Mouse (Mus musculus): ENCODE measurements at regions not wholly inside any gene's neighbourhood (a gene's known extent, or its start where the extent isn't known, plus 50 kb on each side); places are given as distances from the start of the nearest gene placed in this dataset.
A peak's percentile ranks its signal among the peaks of the same experiment; 100 is the strongest.

DNA sequence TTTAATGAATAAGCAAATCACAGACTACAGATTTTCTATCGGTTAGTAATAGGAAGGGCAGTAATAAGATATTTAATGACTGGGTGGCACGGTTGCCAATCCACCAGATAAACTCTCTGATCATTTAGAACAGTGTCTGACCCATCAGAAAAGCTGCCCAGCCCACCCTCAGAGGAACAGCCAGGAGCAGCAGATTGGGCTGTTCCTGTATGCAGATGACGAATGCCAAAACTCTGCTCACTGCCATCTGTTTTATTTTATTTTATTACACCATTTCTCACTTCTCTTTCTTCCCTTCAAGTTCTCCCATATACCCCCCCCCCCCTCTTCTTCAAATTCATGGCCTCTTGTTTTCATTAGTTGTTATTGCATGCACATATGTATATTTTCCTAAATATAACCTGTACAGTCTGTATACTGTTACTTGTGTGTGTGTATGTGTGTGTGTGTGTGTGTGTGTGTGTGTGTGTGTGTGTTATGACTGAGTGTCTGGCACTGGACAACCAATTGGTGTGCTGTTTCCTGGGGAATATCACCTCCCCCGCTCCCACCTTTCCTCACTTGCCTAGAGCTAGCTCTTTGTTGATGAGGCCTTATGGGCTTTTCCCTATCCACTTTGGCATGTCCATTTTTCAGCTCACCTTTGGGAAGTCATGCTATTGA, 260.9 kb downstream of the Olfm4 start:
- no peak for DNase-seq (ENCODE audit: inconsistent age in 2 of 2, low spot score in 1 of 2)

DNA sequence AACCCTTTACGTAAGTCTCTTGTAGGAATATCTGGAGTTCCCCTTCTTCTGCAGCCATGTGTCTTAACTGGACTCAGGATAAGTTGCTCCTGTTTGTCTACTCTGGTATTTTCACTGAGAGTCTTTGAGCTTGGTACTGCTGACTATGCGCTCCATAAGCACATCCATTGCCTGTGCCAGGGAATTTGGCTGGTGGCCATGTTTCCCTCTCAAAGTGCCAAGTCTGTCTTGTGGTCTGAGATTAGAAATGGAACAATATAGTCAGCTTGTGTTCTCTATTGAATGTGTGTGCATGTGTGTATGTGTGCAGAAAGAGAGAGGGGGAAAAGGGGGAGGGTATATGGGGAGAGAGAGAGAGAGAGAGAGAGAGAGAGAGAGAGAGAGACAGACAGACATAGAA, 263.7 kb downstream of the Olfm4 start:
- no peak for DNase-seq (ENCODE audit: inconsistent age in 2 of 2, low spot score in 1 of 2)

DNA sequence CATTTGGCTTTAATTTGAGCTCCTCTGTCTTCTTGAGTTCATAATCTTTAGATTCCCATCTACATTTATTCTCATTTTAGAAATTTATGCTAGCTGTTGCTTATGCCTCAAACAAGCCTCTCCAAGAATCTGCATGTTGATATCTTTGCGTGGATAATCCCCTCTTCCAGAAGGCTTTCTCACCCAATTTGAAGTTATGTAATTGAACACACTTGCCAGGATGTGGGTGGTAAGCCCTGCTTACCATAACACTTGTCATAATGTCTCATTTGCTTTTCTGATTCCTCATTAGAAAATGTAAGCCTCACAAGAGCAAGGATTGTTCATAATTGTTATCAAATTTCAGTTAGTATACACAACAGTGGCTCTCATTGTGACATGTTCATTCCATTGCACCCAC, 266.0 kb downstream of the Olfm4 start:
- DNase-seq (ENCODE audit: inconsistent age in 2 of 2, low spot score in 1 of 2): no peak

DNA sequence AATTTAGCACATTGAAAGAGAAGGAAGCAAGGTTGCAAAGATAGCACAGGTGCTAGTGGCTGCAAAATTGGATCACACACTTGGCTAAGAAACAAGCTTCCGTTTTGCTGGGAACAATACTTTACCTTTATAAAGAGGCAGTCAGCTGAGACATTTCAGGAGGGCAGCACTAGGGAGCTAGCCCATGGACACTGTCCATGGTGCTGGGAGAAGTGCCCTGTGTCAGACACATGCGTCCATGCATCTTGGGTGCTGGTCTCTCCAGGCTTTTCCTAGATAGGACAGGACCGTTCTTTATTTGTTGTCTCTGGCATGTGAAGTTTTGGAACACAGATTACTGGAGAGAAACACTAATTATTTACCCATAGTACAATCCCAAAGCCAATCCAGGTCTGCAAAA, 273.2 kb downstream of the Olfm4 start:
- peak in 1 of 2 experiments; percentile 24 for DNase-seq (ENCODE audit: inconsistent age in 2 of 2, low spot score in 1 of 2)

DNA sequence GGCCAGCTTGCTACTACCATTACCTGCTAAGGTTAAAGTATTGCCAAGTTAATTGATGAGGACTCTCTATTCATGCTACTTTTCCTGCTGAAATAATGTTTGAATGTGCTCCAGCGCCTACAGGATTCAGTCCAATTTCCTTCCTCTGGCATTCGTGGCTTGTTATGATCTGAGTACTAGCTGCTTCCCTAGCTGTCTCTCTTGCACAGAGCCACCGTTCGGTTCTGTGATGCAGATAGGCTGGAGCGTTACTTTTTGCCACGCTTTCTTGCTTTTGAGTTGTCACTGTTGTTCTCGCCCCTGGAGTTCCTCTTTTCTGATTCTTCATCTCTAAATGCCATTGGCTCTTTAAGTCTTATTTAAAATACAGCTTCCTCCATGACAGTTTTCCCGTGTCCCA, 279.3 kb downstream of the Olfm4 start:
- no peak for DNase-seq (ENCODE audit: inconsistent age in 2 of 2, low spot score in 1 of 2)

DNA sequence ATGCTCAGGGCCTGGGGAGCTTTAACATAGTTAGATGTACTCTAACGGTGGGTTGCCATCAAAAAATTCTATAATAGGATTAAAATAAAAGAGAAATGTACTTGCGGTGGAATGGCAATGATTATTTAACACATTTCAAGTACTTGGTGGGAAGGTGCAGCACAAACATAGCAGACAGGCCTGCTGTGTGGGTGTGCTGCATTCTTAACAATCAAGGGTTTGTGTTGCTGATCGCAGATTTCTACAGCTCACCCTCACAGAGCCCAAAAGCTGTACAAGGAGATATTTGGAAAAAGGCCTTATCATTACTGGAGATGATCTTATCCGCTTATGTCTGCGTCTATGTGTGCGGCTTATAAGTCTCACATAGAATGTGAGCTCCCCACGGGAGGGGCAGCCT, 281.2 kb downstream of the Olfm4 start:
- DNase-seq (ENCODE audit: inconsistent age in 2 of 2, low spot score in 1 of 2): no peak

DNA sequence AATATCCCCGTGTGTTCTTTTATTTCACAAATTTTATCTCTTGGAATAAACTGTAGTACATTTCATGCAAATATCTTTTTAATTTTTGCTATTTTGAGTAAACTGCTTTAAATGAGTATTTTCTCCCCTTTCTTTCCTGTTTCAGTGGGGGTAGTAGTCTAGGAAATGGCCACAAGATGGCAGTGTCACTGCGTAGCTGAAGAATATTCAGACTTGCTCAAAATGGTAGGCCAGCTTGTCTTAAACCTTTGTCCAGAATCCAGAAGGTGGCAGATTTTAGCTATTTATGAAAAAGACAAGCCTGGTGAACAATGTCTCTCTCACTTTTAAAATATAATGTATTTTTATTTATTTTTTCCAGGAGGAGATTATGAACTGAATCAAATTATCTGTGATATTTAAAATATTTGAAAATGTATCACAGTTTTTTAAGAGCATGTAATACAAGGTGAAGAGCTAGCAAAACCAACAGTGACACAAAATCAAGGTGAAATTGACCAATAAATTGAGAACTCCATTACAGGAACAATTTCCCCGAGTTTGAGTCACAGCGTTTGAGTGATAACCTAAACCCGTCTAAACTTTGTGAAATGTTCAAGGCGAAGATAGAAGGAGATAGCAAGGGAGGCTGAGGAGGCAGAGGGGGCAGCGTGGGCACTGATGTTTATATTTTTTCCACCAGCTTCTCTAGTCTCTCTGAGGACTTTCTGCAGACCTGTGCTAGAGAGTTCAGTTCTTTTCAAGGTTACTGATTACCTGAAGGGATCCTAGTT, 285.5 kb downstream of the Olfm4 start:
- peak; percentile 32 to 83 for DNase-seq (ENCODE audit: inconsistent age in 2 of 2, low spot score in 1 of 2)

DNA sequence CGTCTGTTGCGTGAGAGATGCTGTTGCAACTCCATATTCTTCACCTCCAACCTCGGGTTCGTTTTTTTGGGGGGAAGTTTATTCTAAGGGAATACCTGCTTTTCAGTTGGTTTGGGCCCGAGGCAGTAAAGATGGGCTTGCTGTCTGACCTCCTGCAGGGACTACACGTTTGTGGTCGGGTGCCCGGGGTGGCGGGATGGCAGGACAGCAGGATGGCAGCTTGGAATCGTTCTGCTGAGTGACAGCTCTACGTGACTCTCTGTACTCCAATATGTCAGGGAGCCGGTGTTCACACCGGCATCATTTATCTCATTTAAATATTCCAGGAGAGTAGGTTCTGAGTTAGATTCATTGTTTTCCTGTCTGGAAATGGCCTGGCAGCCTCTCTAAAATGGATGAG, 286.2 kb downstream of the Olfm4 start:
- DNase-seq (ENCODE audit: inconsistent age in 2 of 2, low spot score in 1 of 2): no peak

DNA sequence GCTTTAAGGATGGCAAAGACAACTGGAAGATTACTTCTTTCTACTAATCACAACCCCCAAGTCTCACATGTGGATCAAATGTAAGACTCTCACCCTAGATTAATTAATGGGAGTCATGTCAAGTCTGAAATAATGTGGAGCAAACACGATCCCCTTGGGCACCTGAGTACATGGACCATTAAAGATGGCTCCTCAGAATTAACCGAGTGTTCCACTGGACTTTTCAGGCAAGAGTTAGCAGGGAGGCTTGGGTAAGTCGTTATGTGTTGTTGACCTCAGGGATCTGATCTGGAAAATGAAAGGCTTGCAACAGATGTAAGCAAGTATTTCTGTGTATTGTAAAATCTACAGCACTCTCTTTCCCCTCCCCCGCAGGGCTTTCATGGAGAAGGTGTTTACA, 296.3 kb downstream of the Olfm4 start:
- no peak for DNase-seq (ENCODE audit: inconsistent age in 2 of 2, low spot score in 1 of 2)

DNA sequence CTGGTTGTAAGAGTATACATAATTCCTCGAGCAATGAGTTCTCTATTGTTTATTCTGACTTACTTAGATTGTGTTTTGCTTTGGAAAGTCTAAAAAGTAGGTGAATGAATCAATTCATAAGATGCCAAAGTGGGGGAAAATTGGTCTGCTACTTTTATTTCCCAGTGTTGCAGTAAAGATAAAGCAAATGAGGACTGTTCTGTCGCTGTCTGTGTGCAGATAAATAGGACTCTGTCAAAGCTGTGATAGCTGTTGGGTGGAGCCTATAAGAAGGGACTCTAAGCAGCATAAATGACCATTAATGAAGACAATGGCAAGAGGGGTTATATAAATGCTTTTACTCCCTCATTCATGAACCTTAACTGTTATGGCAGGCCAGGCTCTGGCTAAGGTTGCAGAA, 299.8 kb downstream of the Olfm4 start:
- DNase-seq (ENCODE audit: inconsistent age in 2 of 2, low spot score in 1 of 2): no peak

DNA sequence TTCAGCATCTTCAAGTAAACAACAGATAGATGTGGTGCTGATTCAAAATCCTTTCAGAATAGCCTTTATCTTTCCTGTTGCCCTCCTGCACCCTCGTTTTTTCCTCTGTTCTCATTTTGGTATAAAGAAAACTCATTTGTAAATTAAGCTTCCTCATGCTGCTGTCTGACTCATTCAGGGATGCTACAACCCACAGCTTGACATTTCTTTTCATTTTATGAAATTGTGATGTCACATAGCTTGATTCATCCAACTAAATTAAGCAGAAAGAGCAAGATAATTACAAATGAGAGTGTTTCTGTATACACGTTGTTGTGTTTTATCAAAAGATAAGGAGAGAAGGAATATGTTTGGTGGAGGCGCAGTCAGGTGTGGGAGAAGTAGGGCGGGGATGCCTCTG, 307.5 kb downstream of the Olfm4 start:
- peak in 1 of 2 experiments; percentile 16 for DNase-seq (ENCODE audit: inconsistent age in 2 of 2, low spot score in 1 of 2)

DNA sequence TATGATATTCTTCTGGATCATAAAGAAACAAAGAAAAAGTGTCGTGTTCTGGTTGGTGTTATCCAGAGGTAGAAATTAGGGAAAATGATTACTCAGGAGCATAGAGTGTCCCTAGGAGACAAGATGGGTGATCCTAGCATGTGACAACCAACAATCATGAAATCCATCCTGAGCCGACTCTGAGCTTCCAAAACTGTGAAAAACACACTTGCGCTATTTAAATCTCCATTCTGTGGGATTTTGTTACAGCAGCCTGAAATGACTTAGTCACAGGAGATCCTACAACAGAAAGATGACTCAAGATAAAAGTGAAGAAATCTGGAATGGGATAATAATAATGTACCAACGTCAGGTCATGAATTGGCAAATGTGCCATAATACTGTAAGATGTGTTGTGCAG, 309.5 kb downstream of the Olfm4 start:
- DNase-seq (ENCODE audit: inconsistent age in 2 of 2, low spot score in 1 of 2): no peak

DNA sequence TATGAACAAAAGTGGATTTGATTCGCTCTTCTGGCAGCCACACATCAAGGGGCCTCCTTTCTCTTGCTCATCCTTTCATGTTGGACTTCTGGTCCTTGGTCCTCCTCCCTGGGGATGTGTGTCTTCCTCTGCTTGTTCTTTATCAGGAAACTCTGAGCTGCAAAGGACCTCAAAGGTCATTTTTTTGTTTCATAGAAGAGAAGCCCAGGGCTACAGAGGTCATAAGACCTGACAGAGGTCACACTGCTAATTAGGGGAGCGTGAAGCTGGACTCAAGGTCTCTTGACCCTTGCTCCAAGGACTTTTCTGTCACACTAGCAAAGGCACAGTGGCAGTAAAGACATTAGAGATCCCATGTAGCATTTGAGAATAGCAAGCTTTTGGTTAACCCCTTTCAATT, 345.8 kb downstream of the Olfm4 start:
- DNase-seq (ENCODE audit: inconsistent age in 2 of 2, low spot score in 1 of 2): no peak

DNA sequence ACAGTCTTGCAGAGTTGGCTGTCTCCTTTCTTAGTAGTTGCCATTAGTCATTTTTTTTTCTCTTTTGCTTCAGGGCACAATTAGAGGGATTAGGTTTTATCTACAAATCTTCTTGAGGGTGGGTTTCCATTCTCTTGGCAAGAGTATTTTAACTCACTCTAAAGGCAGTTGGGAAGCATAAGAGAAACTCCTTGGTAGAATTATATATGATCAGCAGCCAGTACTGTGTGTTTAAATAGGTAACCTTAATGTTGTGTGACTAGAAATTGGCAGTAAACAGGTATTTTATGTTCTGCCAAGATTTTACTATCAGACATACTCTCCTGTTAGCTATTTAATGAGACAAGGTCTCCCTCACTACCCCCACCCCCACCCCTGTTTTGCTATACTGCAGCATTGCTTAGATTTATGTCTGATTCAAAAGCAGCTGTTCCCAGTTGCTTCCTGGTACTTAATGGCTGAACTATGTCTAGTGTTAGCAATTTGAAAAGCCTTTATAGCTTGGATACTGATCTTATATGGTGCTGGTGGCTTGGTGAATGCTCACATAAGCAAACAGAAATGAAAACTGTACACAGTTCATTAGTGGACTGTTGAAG, 378.2 kb downstream of the Olfm4 start:
- no peak for DNase-seq (ENCODE audit: inconsistent age in 2 of 2, low spot score in 1 of 2)

DNA sequence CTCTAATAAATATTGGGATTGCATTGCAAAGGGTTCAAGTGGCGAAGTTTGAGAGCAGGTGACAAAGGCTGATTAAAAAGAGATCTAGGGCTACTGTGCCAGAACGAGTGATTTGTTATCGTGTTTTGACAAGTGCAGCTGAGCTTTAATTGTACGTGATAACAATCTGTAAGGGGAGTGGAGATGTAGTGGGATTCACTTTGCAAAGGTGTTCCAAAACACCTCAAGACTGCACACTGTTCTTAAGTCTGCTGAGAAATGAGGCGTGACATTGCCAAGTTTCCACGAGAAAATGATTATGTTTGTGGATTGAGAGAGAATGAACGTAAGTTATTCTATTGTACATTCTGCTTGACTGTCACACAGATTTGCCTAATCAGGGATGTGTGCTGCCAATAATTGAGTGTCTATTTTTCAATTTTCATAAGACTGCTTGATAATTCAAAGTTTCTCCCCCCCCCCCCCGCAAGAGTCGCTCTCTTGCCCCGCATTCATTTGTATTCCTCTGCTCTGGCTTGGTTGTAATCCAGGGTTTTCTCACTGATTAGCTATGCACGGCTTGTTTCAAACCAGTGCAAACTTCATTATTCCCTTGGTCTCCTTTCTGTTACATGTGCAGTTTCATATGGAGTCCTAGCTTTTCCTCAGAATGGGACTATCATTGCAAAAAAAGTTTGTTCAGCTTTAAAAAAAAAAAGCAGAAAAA, 385.7 kb downstream of the Olfm4 start:
- DNase-seq (ENCODE audit: inconsistent age in 2 of 2, low spot score in 1 of 2): no peak

DNA sequence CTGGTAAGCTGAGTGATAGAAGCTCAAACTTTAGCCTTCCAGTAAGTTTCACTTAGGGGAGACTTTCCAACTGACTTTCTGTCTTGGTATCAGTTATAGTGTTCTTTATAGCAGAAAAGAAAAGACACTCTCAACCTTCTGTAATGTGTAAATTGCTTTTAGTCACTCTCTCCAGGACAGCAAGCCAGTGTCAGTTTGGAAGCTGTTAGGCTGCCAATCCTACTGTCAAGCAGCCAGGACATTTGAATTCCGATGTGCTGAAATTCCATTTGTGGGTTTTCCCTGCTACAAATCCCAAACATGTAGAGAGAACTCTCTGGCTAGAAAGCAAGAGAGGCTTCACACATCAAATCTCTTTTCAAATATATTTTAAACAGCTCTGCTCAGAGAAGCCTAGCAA, 390.4 kb downstream of the Olfm4 start:
- DNase-seq (ENCODE audit: inconsistent age in 2 of 2, low spot score in 1 of 2): no peak

DNA sequence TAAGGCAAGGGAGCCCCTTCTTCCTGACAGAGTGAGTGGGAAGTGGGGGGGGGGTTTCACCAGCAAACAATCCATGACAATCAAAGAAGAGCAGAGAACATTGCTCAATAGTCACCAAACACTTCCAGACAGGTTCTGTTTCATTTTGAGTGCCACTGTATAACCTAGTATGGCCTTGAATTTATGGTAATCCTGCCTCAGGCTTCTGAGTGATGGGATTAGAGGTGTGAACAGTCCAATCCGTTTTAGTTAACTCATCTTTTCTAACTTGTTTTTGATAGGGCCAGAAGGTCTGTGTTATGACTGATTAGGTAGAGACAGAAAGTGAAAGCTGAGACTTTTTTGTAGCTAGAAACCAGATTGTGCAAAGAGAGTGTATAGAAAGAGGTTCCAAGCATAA, 393.2 kb downstream of the Olfm4 start:
- DNase-seq (ENCODE audit: inconsistent age in 2 of 2, low spot score in 1 of 2): no peak

DNA sequence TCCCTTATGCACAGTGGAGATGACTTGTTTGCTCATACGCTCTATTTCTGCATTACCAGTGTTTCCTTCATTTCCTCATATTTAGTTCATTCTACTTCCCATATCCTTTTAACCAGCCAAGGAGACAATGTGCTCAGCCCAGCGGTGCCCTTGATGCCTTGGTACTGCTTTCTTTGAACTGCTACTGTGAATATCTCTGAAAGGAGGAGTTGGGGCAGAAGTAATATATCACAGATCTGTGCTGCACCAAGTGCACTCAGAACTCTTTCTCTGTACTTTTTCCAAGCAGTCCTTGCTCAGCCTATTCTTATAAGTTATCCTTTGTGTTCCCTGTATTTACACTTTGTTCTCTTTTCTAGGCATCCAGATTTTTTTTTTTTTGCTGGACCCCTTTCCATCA, 407.5 kb downstream of the Olfm4 start:
- peak; percentile 2 to 21 for DNase-seq (ENCODE audit: inconsistent age in 2 of 2, low spot score in 1 of 2)

DNA sequence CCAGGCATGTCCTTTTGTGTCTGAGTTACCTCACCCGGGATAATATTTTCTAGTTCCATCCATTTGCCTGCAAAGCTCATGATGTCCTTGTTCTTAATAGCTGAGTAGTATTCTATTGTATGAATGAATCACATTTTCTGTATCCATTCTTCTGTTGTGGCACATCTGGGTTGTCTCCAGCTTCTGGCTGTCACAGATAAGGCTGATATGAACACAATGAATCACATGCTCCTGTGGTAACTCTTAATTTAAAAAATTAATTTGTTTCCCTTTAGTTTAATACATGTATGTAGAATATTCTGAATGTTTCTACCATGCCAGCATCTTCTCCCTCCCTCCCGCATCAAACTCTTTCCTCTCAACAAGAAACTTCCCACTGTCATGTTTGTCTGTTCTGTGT, 424.4 kb downstream of the Olfm4 start:
- DNase-seq (ENCODE audit: inconsistent age in 2 of 2, low spot score in 1 of 2): no peak

DNA sequence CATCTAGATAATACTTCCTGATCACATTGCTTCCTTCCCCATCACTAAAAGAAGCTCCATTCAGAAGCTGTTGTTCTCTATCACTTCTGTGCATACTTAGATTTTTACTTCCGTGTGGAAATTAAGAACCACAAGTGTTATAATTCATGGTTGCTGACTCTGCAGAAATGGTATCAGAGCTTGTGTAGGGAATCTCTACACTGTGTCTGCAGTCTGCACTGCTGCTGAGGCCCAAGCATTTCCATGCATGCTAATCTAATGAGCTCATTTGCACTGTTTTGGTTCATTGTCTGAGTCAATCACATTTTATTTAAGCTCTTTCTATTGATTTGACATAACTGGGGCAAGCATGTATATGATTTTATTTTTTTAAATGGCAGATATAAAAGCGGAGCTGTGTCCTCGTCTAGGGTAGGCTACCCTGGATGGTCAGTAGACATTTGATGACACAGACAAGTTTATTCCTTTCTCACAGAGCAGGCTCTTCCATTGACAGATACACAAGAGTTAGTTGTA, 435.0 kb downstream of the Olfm4 start:
- no peak for DNase-seq (ENCODE audit: inconsistent age in 2 of 2, low spot score in 1 of 2)

DNA sequence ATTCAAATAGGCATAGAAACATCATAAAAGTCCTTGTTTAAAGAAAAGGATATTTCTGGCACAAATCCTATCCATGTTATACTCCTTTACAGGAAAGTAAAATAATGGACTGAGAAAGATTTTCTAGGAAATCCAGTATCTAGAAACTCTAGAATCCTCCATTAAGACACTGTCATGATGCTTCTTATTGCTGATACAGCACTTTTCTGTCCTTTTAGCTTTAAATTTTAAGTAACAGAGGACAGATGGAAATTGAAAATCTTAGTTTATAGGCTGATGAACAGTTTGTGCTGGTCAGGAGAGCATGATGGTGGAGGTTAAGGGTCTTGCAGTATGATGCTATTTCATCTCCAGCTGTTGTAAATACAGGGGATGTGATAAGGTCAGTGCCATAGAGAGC, 459.9 kb downstream of the Olfm4 start:
- no peak for DNase-seq (ENCODE audit: inconsistent age in 2 of 2, low spot score in 1 of 2)

DNA sequence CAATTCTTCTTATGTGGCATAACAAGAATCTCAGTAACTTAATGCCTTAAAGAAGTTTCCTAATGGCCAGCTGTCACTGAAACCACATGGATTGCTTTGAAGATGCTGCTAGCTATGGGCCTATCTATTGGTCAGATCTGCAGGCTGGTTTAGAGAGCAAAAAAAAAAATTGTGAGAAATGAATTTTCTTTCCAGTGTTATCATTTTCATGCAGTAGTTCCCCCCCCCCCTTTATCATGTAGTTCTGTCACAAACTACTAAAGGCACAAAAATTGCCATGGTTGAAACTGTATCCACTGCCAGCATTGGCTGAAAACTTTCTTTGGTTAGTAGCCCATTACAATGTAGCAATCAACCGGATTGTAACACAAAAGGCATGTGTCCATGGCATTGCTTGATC, 487.6 kb downstream of the Olfm4 start:
- peak in 1 of 2 experiments; percentile 25 for DNase-seq (ENCODE audit: inconsistent age in 2 of 2, low spot score in 1 of 2)

Data from adrenal gland, adult (tissue).